Mouse (Mus musculus) lung, postnatal 0 days (tissue): ENCODE measurements at regions not wholly inside any gene's neighbourhood (a gene's known extent, or its start where the extent isn't known, plus 50 kb on each side); places are given as distances from the start of the nearest gene placed in this dataset.

Experiments
- CTCF ChIP-seq: IDR thresholded peaks from 2 replicates; pipeline ENCODE4 v1.5.1; 2016; ENCODE audit warnings: antibody characterized with exemption, mild to moderate bottlenecking
- EP300 ChIP-seq: IDR thresholded peaks from 2 replicates; pipeline ENCODE4 v1.6.1; 2016; ENCODE audit warnings: antibody characterized with exemption, mild to moderate bottlenecking, control low read depth

- no peak for TF ChIP-seq EP300
- no peak for TF ChIP-seq CTCF
Measured at GRCm38 (mm10) chr7:88782906-88783305, 352.8 kb downstream of the Rab38 start.
